Mouse (Mus musculus): ENCODE measurements around the gene Dnmt3a.

GRCm38 (mm10) chr12:3844335-3844734 lies 38.5 kb downstream of the Dnmt3a start:
- no peak for TF ChIP-seq CTCF (IDR thresholded peaks at IDR 0.05; ENCODE audit: low read depth)
- no peak for TF ChIP-seq EP300 (IDR thresholded peaks at IDR 0.05; ENCODE audit: low read depth)
